Mouse (Mus musculus) right cerebral cortex, postnatal 10 days (tissue): Measurements from ENCODE around the gene Ddx58.

Experiments used
- DNase-seq, 2 experiments: peaks; one replicate each; pipeline ENCODE4 v3.0.0; 2021; ENCODE audit warnings: low spot score in 2 of 2

Gene Ddx58

DNA sequence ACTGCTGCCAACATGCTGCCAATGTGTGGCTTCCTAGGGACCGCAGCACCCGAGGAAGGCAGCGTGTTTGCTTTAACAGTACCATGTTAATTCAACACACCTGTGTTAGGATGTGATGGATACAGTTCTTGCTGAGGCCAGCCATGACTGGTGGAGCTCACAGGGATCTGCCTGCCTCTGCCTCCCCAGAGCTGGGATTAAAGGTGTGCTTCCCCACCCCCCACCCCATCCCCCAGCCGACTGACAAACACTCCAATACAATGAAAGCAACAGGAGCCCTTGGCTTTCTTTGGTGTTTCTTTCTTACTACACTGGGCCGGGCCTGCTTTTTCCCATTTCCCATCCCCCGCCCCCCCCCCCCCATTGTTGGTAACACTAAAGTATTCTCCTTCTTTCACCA, 5.4 kb downstream of the Ddx58 start:
- DNase-seq, result no peak

DNA sequence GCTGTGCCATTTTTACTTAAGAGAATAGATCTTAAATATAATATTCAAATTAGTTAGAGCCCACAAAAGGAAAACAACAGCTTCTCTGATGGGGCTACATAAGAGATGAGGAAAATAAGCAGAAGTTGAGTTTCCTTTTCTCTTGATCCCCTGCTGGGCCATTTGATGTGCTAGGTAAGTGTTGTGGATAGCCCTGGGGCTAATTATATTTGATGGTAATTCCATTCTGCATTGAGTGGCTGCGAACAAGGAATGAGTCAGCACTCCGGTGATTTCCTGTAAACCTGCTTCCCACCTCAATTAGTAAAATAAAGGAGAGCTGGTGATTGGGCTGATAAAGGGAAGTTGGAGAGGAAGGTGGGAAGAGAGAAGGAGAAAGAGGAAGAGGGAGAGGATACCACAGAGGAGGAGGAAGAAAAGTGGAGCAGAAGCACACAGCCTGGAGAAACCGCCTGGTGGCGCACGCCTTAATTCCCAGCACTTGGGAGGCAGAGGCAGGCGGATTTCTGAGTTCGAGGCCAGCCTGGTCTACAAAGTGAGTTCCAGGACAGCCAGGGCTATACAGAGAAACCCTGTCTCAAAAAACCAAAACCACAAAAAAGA, 6.5 kb downstream of the Ddx58 start:
- no peak for DNase-seq

GRCm38 (mm10) chr4:40229723-40230122, 9.9 kb downstream of the Ddx58 start:
- no peak for DNase-seq

DNA sequence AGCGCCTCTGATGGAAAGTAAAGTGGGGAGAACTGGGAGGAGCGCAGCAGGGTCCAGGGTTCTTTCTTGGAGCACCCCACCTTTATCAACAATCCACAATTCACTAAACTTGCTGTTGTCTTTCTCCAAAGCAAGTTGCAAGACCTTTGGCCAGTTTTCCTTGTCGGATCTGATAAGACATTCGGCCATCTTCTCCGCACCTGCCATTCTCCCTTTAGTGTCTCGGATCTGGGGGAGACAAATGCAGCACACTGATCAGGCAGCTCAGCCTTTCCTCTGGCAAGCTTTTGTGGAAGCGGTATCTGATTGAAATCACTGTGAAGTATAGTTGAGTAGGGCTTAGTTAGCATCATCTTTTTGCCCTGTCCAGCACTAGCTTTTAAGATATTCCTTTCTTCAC, 11.7 kb downstream of the Ddx58 start:
- DNase-seq, result no peak

GRCm38 (mm10) chr4:40227131-40227530, 12.5 kb downstream of the Ddx58 start:
- no peak for DNase-seq

GRCm38 (mm10) chr4:40226095-40226494, 13.5 kb downstream of the Ddx58 start:
- no peak for DNase-seq

GRCm38 (mm10) chr4:40221876-40222585, 17.6 kb downstream of the Ddx58 start:
- no peak for DNase-seq

GRCm38 (mm10) chr4:40221004-40221760, 18.4 kb downstream of the Ddx58 start:
- DNase-seq, result no peak

- DNase-seq, result no peak
Observed at GRCm38 (mm10) chr4:40220437-40220836, 19.2 kb downstream of the Ddx58 start.

DNA sequence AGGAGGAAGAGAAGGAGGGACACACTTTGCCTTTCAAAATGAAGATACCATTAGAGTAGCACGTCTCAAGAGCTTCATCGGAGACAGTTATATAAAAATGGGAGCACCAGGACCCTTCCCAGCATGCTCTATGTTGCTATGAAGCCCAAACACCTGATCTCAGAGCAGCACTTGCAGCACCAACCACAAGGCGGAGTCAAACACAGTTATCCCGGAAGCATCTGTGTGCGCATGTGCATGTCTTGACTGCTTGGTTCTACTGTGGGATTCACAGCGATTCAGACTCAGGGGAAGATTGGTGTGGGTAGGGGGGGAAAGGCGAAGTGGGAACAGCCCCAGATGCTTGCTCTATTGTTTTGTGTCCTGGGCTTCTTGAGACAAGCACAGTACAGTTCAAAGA, 21.2 kb downstream of the Ddx58 start:
- DNase-seq, result peak in 1 of 2 experiments; percentile 35

- no peak for DNase-seq
Observed at GRCm38 (mm10) chr4:40217910-40218309, 21.7 kb downstream of the Ddx58 start.

- DNase-seq, result no peak
Observed at GRCm38 (mm10) chr4:40212177-40212576, 27.5 kb downstream of the Ddx58 start.

GRCm38 (mm10) chr4:40207701-40208100, 31.9 kb downstream of the Ddx58 start:
- no peak for DNase-seq

- DNase-seq, result no peak
Observed at GRCm38 (mm10) chr4:40205231-40205903, 34.3 kb downstream of the Ddx58 start.

- no peak for DNase-seq
Observed at GRCm38 (mm10) chr4:40204374-40204773, 35.3 kb downstream of the Ddx58 start.

DNA sequence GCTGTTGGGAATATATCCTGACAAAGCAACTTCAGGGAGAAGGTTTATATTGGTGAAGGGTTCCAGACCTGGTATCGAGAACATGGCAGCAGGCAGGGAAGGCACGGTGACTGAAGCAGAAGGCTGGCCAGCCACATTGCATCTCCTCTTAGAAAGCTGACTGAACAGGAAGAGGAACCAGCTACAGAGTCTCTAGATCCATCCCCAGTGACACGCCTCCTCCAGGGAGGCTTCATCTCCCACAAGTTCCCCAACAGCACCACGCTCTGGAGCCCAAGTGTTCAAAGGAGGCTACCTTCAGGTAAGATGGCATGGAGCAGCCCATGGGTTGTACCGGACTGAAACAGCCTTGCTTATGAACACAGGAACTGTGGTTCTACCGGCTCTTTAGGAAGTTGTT, 37.4 kb downstream of the Ddx58 start:
- DNase-seq, result no peak

DNA sequence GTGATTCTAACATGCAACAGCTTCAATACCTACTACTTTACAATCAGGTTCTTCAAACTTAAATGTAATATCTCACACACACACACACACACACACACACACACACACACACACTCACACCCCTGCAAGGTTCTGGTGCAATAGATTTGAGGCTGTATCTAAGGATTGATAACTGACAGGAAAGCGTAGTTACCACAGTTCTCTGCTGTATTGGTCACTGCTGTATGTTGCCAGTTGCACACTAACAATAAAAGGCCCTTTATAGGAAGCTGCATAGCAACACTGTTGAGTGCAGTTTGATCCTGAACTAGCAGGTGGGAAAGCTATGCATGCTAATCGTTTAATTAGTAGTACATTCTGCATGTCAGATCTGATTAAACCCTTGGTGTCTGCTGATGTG, 44.3 kb downstream of the Ddx58 start:
- DNase-seq, result no peak

- no peak for DNase-seq
Observed at GRCm38 (mm10) chr4:40193461-40193860, 46.2 kb downstream of the Ddx58 start.

DNA sequence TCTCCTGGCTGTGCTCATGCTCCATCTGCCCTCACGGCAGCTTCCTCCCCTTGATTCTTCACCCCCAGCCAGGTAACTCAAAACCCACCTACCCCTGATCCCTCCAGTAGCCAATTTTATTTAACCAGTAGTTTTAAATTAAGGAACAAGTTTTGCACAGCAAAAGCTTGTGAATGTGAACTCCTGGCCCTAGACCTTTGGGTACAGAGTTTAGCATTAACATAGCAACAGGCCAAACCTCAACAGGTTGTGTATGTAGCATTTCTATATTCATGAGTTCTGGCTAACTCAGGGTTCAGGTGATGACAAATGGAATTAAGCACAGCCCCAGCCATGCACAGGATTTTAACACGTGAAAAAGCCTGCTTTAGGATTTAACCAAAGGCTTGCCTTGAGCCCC, 47.4 kb downstream of the Ddx58 start:
- no peak for DNase-seq

DNA sequence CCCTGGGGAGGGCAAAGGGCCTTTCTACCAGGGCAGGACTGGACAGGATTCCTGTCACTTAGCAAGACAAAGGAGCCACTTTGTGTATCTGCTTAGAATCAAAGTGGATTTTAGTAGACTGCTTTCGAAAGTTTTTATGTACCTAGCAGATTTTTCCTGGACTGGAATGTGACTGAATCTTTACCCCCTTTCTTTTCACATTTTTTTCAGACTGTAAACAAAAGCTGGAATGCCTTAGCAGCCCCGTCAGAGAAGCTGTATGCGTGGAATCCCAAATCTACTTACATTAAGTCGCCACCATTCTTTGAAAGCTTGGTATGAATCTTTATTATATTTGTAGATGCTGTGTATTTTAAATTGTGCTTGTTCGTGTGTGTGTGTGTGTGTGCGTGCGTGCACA, 51.7 kb downstream of the Ddx58 start:
- no peak for DNase-seq

GRCm38 (mm10) chr4:40184470-40184869, 55.2 kb downstream of the Ddx58 start:
- DNase-seq, result no peak

DNA sequence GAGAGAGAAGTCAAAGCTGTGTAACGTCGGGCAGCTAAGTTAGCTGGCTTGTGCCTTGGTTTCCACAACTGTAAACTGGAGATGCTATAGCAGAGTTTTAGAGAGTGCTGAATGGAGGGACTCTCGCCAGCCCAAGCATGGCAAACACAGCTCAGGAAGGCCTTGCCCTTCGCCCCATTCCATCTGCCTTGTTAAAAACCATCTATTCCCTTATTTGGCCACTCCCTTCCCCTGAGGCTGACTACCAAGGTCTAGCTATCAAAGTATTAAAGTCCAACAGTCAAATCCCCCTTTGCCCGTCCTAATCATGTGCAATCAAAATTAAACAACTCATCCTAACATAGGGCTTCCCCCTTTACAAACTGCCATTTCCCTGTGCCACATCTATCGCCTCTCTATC, 55.8 kb downstream of the Ddx58 start:
- DNase-seq, result no peak
